Mouse (Mus musculus): Measurements from ENCODE around the gene Acnat1.
"Not testable (repeated sequence)": the region's sequence is repeated elsewhere in the genome, so short reads cannot be mapped to it uniquely, and the experiment has no call there.

Gene Acnat1

GRCm38 (mm10) chr4:49473435-49474100 is at the start of gene Acnat1:
Acnat1 (minus strand) TSS chr4:49473912.
- DNase-seq, result no peak

DNA sequence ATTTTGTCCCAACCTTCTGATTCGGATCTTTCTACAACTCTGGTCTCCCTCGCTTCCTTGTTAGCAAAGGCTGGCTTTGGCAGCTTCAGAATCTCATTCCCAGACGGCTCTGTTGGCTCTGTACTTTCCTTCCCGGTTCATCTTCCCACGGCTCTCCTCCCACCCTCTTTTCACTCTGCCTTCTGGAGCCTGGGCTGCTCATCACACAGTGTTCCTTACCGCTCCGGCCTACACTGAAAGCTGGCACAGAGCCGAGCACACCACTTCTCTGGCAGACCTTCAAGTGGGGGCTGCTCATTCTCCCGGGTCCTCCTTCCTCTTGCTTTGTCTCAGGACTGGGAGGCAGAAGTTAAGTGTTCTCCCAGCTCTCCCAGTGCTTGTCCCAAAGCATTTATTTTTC is 48.9 kb upstream of the Acnat1 start:
- no peak for DNase-seq

DNA sequence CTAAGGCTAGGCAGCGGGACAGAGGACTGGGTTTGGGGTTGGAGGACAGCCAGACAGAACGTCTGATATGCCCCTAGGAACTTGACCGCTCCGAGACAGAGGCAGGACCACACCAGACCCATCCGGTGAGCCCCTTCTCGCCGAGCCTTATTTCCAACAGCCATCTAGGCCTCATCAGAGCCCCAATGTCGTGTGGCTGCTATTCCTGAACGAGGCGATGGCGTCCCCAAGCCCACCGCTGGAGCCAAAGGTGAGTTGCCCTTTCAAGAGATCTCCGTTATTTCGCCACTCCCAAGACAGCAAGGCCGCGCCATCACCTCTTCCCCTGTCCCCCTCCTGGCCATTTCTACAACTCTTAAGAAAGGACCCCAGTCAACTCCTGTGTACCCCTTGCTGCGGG is 47.6 kb upstream of the Acnat1 start:
- DNase-seq, result no peak

DNA sequence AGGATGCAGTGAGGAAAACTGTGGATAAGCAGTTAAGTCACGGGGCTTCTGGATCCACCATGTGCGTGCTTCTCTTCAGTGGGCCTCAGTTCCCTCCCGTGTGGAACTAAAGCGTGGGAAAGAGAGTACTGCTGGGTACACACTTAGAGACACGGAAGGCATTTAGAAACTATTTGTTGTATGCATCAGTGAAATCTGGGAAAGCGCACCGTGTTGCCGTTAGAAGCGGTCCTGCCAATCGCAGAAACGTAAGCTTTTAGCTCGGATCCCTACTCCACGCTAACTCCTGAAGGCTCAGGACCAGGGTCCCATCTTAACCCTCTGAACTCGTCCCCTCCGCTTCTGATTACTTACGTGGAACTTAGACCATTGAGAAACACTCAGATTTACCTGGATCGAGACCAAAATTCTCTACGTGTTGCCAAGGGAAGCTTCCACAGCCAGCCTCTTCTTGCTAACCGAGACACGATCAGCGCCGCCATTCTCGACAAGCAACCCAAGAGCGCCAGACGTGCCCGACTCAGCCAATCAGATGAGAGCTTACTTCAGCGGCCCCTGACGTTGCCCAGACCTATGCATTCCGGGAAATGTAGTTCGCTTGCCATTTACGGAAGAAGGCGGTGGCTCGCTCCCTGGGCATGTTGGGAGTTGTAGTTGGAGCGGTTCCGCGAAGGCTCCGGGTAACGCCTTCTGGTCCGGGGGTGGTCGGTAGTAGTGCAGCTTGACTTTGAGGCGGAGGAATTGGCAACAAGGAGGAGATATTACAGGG is 47.0 kb upstream of the Acnat1 start, which contains the start of the genes Mrpl50 and Zfp189:
Mrpl50 (minus strand) TSS at position 522 of the 769 bp plus-strand sequence.
Zfp189 (plus strand) TSS at position 605 of the 769 bp plus-strand sequence.
- peak; percentile 81 to 84 for DNase-seq

- no peak for DNase-seq
Observed at GRCm38 (mm10) chr4:49519476-49519875, 45.8 kb upstream of the Acnat1 start.

- DNase-seq, result no peak
Observed at GRCm38 (mm10) chr4:49514441-49514840, 40.7 kb upstream of the Acnat1 start.

GRCm38 (mm10) chr4:49512636-49513035 is 38.9 kb upstream of the Acnat1 start:
- no peak for DNase-seq

DNA sequence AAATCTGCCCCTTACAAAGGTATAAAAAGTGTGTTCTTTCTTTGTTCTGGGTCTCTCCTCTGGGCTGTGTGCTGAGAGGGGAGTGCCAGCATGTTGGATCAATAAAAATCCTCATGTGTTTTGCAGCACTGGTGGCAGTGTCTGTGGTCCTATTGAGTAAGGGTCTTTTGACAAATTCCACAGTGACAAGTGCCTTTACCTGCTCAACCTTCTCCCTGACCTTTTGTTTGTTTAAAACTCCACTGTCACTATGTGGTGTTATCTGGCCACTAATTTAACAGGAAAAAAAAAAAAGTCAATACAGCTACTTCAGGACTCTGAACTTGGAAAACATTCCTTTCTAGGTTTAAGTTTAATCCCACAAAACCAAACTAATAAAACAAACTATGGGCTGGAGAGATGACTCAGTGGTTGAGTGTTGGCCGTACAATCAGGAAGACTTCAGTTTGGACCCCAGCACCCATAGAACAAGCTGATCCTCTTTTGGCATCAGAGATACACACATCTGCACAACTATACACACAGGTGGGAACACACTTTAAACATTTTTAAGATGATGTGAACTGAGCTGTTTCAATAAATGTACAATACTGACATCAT is 36.6 kb upstream of the Acnat1 start:
- DNase-seq, result not testable (repeated sequence)

- DNase-seq, result no peak
Observed at GRCm38 (mm10) chr4:49509183-49509582, 35.5 kb upstream of the Acnat1 start.

GRCm38 (mm10) chr4:49506386-49506785 is 32.7 kb upstream of the Acnat1 start, which contains the start of gene Baat:
Baat (minus strand) TSS chr4:49506557.
- DNase-seq, result no peak

DNA sequence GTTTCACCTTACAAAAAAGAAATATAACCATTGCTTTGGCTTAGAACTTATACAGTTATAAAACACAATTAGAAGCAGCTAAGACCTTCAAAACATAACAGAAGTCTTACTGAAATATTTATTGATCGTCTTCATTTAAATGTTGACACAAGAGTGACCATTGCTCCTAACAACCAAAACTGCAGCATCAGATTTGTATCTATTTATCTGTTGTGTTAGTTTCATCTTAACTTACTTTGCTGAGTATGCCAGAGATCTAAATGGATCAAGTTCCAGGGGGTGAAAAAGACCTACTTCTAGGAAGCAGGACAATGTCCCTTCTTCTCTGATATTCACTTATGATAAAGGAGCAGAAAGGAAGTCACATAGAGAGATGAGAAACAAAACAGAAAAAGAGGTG is 29.9 kb upstream of the Acnat1 start:
- no peak for DNase-seq

DNA sequence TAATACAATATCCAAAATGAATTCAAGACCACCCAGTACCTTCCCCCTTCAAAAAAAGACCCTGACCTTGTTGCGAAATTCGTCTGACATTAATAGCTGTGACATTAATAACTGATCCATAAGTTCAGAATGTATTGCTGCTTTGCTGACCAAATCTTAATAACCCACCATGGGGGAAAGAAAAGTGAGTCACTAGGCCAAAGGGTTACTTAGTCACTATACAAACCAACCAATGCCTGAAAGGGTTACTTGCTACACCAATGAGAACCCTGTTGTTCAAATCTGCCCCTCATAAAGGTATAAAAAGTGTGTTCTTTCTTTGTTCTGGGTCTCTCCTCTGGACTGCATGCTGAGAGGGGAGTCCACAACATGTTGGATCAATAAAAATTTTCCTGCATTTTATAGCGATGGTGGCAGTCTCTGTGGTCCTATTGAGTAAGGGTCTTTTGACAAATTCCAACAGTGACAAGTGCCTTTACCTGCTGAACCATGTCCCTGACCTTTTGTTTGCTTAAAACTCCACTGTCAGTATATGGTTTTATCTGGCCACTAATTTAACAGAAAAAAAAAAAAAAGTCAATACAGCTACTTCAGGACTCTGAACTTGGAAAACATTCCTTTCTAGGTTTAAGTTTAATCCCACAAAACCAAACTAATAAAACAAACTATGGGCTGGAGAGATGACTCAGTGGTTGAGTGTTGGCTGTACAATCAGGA is 12.4 kb upstream of the Acnat1 start:
- DNase-seq, result not testable (repeated sequence)

- no peak for DNase-seq
Observed at GRCm38 (mm10) chr4:49485442-49485841, 11.7 kb upstream of the Acnat1 start.

- no peak for DNase-seq
Observed at GRCm38 (mm10) chr4:49480896-49481295, 7.2 kb upstream of the Acnat1 start.

DNA sequence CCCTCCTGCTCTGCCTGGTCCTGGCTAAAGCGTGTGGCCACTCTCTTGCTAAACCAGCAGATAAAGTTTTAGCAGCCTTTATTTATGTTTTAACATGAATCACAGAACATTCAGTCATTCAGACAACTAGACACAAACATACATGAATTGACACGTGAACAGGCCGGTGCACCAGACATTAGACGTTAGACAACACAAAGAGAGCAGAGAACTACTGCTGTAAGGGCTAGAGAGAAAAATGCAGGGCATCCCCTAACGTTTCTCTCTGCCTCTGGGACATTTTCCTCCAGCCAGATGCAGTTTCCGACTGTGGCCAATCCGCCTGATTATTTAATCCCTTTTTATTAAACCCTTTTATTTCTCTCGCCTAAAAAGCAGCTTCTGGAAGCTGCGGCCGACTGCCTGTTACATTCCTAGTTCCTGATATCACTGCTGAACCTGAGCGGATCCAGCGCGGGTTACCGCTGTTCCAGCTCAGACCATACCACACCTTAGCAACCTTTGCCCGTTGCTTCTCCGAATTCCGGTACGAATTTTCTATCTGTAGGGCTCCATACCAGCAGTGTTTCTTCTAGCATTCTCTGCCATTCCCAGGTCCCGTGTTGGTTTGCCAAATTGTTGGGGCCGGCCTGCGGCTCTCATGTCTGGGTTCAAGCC is 6.5 kb upstream of the Acnat1 start:
- no peak for DNase-seq

GRCm38 (mm10) chr4:49479035-49479434 is 5.3 kb upstream of the Acnat1 start:
- not testable (repeated sequence) for DNase-seq

DNA sequence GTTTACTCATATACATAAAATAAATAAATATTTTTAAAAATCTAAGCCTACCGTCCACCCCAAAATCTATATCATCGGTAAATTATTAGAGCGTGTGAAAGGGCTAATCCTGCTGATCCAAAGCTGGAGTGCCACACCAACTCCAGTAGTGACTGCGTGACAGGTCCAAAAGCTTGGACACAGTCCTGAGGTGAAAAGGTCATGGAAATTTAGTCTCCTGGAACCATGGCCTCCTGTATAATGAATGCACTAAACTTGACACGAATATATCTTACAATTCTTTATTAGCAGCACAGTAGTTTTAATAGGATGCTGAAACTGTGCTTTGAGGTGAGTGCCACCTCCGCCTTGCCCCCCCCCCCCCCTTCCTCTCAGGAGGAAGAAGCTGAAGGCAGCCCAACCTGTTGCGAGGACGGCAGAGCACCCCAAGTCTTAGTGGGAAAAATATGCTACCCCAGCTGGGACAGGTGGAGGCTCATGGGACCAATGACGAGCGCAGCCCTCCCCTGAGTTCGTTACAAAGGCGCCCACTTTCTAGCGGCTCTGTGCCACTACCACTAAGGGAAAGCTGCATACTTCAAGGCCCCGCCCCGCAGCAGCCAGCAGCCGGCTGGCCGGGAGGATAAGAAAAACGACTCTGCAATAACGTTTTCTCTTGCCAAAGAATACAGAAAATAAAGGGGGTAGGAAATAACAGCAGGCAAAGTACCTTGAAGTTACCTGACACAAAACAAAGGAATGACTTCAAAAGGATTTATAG is 4.6 kb upstream of the Acnat1 start:
- DNase-seq, result no peak

DNA sequence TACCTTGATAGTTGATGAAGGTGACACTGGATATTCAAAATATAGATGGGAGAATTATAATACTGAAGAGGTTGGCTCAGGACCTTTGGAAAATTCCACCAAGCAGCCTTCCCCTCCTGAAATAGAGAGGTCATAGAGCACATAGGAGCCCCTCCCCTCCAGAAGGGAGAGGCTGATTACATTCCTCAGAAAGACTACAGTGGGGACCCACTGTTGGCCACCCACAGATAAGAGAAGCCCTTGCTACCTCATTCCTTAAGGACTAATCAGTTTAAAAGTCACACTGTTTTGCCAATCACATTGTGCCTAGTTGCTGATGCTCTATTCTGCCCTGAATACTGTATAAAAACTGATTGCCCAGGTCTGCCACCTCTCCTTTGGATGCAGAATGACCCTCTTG is 871 bp upstream of the Acnat1 start:
- no peak for DNase-seq

- DNase-seq, result no peak
Observed at GRCm38 (mm10) chr4:49469435-49470151, 4.1 kb downstream of the Acnat1 start.

DNA sequence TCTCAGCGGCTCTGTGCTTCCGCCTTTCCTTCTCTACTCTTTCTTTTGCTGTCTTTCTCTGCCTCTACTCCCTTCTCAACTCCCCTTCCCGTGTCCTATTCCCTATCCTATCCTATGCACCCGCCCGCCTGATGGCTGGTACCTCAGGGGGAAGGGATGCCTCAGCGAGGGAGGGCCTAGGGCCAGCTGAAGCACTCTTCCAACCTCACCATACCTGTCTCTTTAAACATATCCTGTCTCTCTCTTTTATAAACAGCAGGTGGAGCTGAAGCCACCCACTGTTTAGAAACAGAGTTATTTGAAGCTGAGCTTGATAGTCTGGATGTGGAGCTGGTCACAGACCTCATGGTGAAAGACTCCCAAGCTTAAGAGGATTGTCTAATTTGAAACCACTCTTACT is 6.4 kb downstream of the Acnat1 start:
- DNase-seq, result no peak

- DNase-seq, result no peak
Observed at GRCm38 (mm10) chr4:49456171-49456570, 17.5 kb downstream of the Acnat1 start.

All from spleen, adult 18-20 months (tissue).